Mouse (Mus musculus): ENCODE results near the gene Arhgap10.

DNA sequence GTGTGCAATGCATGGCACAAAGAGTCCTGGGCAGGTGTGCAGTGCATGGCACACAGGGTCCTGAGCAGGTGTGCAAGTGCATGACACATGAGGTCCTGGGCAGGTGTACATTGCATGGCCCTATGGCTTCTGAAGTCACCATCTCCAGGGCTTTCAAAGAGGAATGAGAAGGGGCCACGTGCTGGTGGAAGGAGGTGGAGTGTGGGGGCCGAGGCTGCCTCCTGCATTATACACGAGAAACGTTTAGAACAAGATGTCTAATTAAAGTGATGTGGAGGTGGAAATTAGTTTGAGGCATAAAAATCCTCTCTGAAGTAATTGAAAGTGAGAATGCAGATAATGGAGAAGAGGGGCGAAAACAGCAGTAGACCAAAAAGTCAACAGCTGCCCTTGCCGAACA is 93.9 kb downstream of the Arhgap10 start:
- TF ChIP-seq CTCF (IDR thresholded peaks at IDR 0.05; ENCODE audit: control insufficient read depth, insufficient read depth, insufficient replicate concordance, low read depth, low read length), result no peak
- no peak for TF ChIP-seq POLR2A (IDR thresholded peaks at IDR 0.05; ENCODE audit: control insufficient read depth, low read depth, low read length)
